Mouse (Mus musculus) adrenal gland, adult (tissue): ENCODE data around the gene Snrpb2.

Experiments
- DNase-seq, 2 experiments: peaks; one replicate each; pipeline ENCODE4 v3.0.0; 2022 to 2023; ENCODE audit warnings: low spot score in 1 of 2; ENCODE audit not compliant: inconsistent age in 2 of 2

Gene Snrpb2

DNA sequence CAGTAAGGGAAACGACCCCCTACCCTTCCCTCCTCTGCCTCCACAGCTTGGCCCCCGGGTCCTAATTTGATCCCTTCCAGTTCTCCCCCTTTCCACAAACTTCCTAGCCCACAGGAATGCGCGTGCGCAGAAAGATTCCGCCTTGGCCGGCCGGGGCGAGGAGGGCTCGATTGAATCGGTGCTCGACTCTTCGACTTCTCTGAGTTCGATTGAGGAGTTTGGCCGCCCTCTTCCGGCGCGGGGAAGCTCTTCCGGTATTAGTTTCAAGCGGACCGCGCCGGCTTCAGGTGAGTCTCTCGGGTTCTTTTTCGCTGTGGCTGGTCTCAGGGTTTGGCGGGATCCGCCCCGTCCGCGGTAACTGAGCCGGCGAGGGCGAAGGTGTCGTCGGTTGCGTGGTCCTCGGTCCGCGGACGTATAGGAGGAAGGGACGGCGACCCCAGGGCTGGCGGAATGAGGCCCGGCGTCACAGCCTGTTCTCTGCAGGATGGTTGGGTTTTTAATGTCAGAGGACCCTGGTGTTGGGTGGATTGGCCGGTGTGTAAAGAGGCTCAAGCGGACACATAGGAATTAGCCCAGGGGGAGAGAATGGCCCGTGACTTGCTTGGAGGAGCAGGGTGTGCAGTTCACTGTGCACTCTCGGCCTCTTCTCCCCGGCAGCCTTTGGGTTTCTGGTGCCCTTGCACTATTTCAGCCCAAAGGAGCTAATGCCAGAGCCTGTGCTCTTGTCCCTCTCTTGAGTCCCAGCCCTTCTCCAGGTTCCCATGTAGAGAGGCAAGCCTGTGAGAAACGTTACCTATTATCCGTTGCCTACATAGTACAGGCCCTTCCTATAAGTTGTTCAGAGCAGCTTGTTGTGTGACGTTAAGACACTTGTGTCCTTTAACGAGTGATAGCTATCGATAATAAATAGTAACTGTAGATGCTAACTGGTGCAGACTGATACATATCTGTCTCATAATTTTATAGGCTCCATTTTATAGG is at the start of gene Snrpb2:
Gene Snrpb2, plus strand, starts transcription at position 228 of the 981 bp plus-strand sequence.
- peak; percentile 91 to 96 for DNase-seq

GRCm38 (mm10) chr2:143013057-143013456 is 49.8 kb upstream of the Snrpb2 start:
- no peak for DNase-seq

DNA sequence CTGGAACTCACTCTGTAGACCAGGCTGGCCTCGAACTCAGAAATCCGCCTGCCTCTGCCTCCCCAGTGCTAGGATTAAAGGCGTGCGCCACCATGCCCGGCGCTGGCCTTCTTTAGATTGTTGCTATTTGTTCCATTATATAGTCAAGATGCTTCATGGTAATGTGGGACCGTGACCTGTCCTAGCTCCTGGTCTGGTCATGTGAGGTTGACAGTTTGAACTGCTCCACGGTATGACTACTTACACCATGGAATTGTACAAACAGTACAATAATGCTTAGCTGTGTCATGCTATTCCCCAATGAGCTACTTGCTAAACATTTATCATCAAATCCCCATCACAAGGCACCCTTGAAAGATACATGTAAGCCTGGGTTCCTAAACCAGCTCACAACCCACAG is 44.8 kb upstream of the Snrpb2 start:
- no peak for DNase-seq

GRCm38 (mm10) chr2:143018591-143019130 is 44.2 kb upstream of the Snrpb2 start:
- peak in 1 of 2 experiments; percentile 26 for DNase-seq

DNA sequence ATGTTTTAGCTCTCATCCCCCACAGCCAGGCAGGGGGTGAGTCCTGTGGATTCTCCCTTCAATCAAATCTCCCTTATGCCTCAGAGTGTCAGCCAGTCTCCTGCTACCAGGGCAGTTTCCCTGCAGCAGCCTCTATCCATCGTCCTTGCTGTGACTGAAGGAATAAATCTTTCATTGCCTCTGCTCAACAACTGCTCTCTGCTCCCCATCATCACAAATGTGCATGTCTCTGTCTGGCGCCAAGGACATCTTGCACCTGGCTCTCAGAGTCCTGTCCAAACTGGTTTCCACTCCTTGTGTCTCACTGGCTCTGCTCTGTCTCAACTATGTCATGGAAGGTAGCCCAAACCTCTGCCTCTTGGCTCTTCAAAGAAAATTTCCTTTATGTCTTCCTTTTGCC is 43.1 kb upstream of the Snrpb2 start:
- DNase-seq, result no peak

GRCm38 (mm10) chr2:143023331-143023730 is 39.5 kb upstream of the Snrpb2 start:
- no peak for DNase-seq

GRCm38 (mm10) chr2:143024226-143024625 is 38.6 kb upstream of the Snrpb2 start:
- no peak for DNase-seq

DNA sequence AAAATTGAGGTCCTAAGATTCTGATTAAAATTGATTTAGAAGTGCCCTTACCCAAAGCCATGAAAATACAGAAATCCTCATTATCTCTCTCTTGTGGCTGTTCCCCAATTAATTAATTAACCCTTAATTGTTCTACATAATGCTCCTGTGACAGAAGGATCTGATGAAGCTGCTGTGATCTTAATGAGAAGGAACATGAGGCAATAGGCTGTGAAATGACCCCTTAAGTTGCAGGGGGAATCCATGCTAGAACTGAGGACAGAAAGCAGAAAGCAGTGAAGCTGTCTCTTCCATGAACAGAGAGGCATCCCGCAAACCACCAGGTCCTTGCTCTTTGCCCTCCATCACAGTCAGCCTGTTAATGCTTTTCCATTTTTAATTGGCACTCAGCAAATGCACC is 31.6 kb upstream of the Snrpb2 start:
- DNase-seq, result no peak

DNA sequence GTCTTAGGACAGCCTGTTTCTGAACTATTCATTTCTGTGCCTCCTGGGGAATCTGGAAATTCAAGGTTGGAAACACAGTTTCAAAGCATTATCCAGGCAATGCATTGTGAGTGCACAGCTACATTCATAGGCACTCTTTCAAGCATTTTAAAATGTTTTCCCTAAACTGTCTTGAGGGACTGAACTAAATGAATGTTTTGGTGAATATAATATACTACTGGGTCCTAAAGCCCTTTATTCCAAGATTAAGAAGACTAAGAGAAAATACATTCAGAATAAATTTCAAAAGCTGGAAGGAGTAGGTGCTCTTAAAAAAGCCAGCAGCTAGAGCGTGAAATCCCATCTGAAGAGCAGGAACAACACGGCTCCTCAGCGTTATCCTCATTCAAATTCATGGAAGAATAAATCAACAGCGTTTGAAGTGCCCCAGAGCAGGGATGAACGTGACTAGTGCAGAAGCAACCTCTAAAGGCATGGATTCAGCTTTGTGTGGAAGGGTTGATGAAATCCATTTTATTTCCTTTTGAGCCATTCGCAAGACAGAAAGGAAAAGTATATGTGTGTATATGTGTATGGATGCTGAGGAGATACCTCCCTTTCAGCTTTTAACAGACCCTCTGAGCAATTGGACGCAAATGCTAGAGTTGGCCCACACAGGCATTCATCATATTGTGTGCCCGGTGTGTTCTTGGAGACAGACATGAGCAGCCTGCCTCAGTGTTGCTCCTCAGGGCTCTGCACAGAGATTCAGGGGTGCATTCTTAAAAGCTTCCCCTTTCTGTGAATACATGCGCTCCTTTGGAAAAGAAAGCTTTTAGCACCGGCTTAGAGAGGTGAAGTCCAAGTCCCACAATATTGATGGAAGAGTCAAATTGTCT is 30.2 kb upstream of the Snrpb2 start:
- DNase-seq, result no peak

- no peak for DNase-seq
These were observed 28.3 kb upstream of the Snrpb2 start for GRCm38 (mm10) chr2:143034350-143035085.

DNA sequence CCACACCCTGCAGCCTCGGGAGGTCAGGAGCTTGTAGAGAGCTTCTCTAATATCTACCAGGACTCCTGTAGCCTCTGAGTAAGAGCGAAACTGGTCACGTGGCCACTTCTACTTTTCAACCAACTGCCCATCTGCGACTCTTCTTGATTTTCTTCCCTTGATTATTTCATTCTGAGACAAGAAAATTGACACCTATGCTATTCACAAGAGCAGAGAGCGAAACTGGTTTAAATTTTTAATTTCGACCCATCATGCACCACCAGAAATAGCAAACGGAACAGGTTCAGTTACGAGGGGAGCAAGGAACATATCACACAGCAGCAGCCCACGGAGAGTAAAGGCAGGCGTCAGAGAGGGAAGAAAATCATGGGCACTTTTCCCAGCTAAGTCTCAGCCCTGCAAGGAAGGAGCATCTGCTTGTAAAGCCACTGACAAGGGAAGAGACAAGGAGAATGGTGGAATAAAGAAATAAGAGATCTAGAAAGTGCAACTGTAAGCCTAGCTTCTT is 27.7 kb upstream of the Snrpb2 start:
- peak in 1 of 2 experiments; percentile 25 for DNase-seq

- DNase-seq, result peak; percentile 21 to 82
These were observed 21.2 kb upstream of the Snrpb2 start for GRCm38 (mm10) chr2:143041596-143041995.

- DNase-seq, result no peak
These were observed 7.6 kb upstream of the Snrpb2 start for GRCm38 (mm10) chr2:143055251-143055650.

GRCm38 (mm10) chr2:143056736-143057135 is 6.1 kb upstream of the Snrpb2 start:
- DNase-seq, result no peak

DNA sequence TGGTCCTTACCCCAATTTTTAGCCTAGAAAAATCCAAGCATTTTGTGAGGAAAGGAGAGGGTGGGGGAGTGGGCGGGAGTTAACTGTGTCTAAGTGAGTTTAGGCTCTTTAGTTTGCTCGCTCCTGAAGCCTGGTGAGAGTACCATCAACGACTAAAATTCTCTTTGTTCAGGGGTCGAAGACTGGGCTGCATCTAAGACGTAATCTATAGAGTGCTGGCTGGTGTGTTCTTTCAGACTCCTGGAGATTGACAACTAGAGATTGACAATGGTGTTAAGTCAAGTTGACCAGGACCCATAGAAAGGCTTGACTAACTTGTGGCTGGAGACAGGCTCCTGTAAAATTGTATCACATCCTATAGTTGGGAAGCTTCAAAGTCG is 417 bp upstream of the Snrpb2 start:
- DNase-seq, result no peak

GRCm38 (mm10) chr2:143065914-143066313 is 3.1 kb downstream of the Snrpb2 start:
- DNase-seq, result no peak

GRCm38 (mm10) chr2:143078198-143078851 is 15.5 kb downstream of the Snrpb2 start, which contains the start of gene Otor:
Otor (plus strand) TSS chr2:143078473.
- DNase-seq, result no peak

DNA sequence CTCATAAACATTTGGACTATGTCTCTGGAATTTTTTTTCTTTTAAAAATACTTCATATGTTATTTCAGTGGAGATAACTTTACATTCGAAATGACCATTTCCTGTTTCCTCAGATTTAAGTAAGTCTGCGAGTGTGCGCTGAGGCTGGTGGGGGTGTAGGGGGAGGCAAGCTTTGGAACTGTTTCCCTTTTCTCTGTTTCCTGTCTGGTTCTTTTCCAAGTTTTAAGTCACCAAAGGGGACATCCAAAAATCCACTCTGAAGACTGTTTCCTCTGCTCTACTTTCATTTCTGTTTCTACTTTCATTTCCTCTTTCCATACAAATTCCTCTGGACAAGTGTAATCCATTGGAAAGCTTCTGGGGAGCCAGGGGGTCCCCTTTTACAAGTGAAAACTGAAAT is 18.9 kb downstream of the Snrpb2 start:
- peak in 1 of 2 experiments; percentile 26 for DNase-seq

DNA sequence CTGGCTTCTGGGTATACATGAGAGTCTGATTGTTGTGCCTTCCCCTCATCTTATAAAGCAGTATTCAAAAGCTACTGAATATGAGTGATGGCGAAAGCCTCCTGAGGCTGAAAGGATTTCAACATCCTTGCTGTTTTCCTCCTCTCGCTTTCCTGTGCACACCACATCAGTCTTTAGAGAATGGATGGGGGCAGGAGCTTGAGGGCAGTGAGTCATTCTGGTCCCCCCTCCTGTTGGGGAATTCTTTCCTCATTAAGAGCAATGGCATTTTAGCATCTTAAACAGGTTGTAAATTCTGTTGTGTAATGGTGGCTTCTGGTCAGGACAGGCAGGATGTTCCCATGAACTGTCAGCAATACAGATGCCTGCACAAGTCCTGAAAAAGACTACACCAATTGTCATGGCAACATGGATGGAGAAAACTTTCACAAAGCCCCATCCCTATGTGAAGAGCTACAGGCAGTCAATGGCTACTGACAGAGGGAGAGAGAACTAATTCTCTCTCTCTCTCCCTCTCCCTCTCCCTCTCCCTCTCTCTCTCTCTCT is 22.1 kb downstream of the Snrpb2 start:
- no peak for DNase-seq

DNA sequence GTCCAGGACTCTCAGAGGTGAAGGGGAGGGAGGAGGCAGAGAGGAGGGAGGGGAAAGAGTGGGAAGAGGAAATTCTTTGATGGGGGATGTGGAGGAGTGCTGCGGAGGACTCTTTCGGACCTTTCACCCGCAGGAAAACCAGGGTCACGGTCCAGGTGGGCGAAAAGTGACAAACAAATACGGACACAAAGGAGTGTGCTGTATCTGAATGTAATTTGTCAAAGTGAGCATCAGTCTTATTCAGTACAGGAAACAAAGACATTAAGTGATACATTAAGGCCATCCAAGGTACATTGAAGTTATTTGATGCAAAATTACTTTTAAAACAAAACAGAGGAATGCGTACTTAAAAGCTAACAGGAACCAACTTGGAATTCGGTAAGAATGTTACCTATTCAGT is 27.0 kb downstream of the Snrpb2 start:
- no peak for DNase-seq
